Mouse (Mus musculus): ENCODE results near the gene Bzw1.

DNA sequence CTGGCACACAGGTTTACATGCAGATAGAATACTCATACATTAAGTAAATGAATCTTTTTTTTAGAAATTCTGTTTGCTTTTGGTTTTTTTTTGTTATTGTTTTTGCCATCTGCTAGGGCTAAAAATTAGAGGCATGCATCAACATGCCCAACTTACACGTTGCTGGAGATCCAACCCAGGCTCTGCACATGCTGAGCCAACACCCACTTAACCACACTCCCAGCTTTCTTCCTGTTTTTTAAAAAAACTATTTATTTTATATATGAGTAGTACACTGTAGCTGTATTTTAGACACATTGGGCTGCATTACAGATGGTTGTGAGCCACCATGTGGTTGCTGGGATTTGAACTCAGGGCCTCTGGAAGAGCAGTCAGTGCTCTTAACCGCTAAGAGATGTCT, 23.4 kb downstream of the Bzw1 start:
- TF ChIP-seq CTCF (IDR thresholded peaks at IDR 0.05; ENCODE audit: low read depth, low read length): no peak
- no peak for TF ChIP-seq POLR2A (IDR thresholded peaks at IDR 0.05; ENCODE audit: insufficient read depth, low read length)
